Mouse (Mus musculus): ENCODE results near the gene Olfr506. TPM values are rescaled to one million over a fixed set of nuclear protein-coding genes. Genes with fewer than 3 reads are reported as not detected.
"Not testable (repeated sequence)": the region's sequence is repeated elsewhere in the genome, so short reads cannot be mapped to it uniquely, and the experiment has no call there.

The Olfr506 gene
- not detected in 2 replicates for polyA plus RNA-seq (2011; ENCODE audit: insufficient read length, low read depth, missing spikeins)

- TF ChIP-seq CTCF (IDR thresholded peaks at IDR 0.05; ENCODE audit: borderline replicate concordance, insufficient read depth, low read length) = no peak
Observed at GRCm38 (mm10) chr7:108610487-108610886, at the start of gene Olfr506. Gene Olfr506 (plus strand): TSS chr7:108610787.

GRCm38 (mm10) chr7:108565693-108566092 is 44.9 kb upstream of the Olfr506 start, which contains the start of gene Olfr504:
Gene Olfr504 (minus strand): TSS chr7:108565793.
- TF ChIP-seq POLR2A (IDR thresholded peaks at IDR 0.05; ENCODE audit: low read depth, low read length) = no peak
- no peak for TF ChIP-seq CTCF (IDR thresholded peaks at IDR 0.05; ENCODE audit: borderline replicate concordance, insufficient read depth, low read length)
- H3K4me1 ChIP-seq (ENCODE audit: control insufficient read depth, insufficient read depth, low read length) = no peaks in the 10 kb centered on the region
- no peak within 1 kb of the TSS for H3K27ac ChIP-seq (ENCODE audit: insufficient read depth, low read length)
- H3K4me3 ChIP-seq (ENCODE audit: insufficient read depth, low read length) = no peak within 1 kb of the TSS

More at GRCm38 (mm10) chr7:108610487-108610886, at the start of gene Olfr506:
- no peak within 1 kb of the TSS for H3K4me3 ChIP-seq (ENCODE audit: insufficient read depth, low read length)
- H3K4me1 ChIP-seq (ENCODE audit: control insufficient read depth, insufficient read depth, low read length) = no peaks in the 10 kb centered on the region
- no peak within 1 kb of the TSS for H3K27ac ChIP-seq (ENCODE audit: insufficient read depth, low read length)

GRCm38 (mm10) chr7:108589797-108590196 is 20.8 kb upstream of the Olfr506 start:
- Histone ChIP-seq H3K4me3 (ENCODE audit: insufficient read depth, low read length) (no peak overlapping the region), H3K4me1 (ENCODE audit: control insufficient read depth, insufficient read depth, low read length) (no peaks in the 10 kb centered on the region), H3K27ac (ENCODE audit: insufficient read depth, low read length) (no peak overlapping the region)
- no peak for TF ChIP-seq POLR2A (IDR thresholded peaks at IDR 0.05; ENCODE audit: low read depth, low read length)
- no peak for TF ChIP-seq CTCF (IDR thresholded peaks at IDR 0.05; ENCODE audit: borderline replicate concordance, insufficient read depth, low read length)

GRCm38 (mm10) chr7:108601916-108602315 is 8.7 kb upstream of the Olfr506 start:
- not testable (repeated sequence) for H3K27ac ChIP-seq (ENCODE audit: insufficient read depth, low read length); H3K4me1 ChIP-seq (ENCODE audit: control insufficient read depth, insufficient read depth, low read length); H3K4me3 ChIP-seq (ENCODE audit: insufficient read depth, low read length)

- TF ChIP-seq POLR2A (IDR thresholded peaks at IDR 0.05; ENCODE audit: low read depth, low read length) = no peak
- no peak for TF ChIP-seq CTCF (IDR thresholded peaks at IDR 0.05; ENCODE audit: borderline replicate concordance, insufficient read depth, low read length)
- Histone ChIP-seq H3K27ac (ENCODE audit: insufficient read depth, low read length) (no peak overlapping the region), H3K4me3 (ENCODE audit: insufficient read depth, low read length) (no peak overlapping the region), H3K4me1 (ENCODE audit: control insufficient read depth, insufficient read depth, low read length) (no peaks in the 10 kb centered on the region)
Observed at GRCm38 (mm10) chr7:108614110-108614509, 3.5 kb downstream of the Olfr506 start.

GRCm38 (mm10) chr7:108616781-108617180 is 6.2 kb downstream of the Olfr506 start:
- H3K27ac ChIP-seq (ENCODE audit: insufficient read depth, low read length); H3K4me3 ChIP-seq (ENCODE audit: insufficient read depth, low read length); H3K4me1 ChIP-seq (ENCODE audit: control insufficient read depth, insufficient read depth, low read length): not testable (repeated sequence)

GRCm38 (mm10) chr7:108621514-108621913 is 10.9 kb downstream of the Olfr506 start, which contains the start of gene Olfr507:
Gene Olfr507 (plus strand): TSS chr7:108621814.
- TF ChIP-seq CTCF (IDR thresholded peaks at IDR 0.05; ENCODE audit: borderline replicate concordance, insufficient read depth, low read length) (no peak), POLR2A (IDR thresholded peaks at IDR 0.05; ENCODE audit: low read depth, low read length) (no peak)
- H3K27ac ChIP-seq (ENCODE audit: insufficient read depth, low read length) = no peak within 1 kb of the TSS
- H3K4me1 ChIP-seq (ENCODE audit: control insufficient read depth, insufficient read depth, low read length) = no peaks in the 10 kb centered on the region
- H3K4me3 ChIP-seq (ENCODE audit: insufficient read depth, low read length) = no peak within 1 kb of the TSS

- Histone ChIP-seq H3K27ac (ENCODE audit: insufficient read depth, low read length) (no peak within 1 kb of the TSS), H3K4me3 (ENCODE audit: insufficient read depth, low read length) (no peak within 1 kb of the TSS), H3K4me1 (ENCODE audit: control insufficient read depth, insufficient read depth, low read length) (no peaks in the 10 kb centered on the region)
- TF ChIP-seq POLR2A (IDR thresholded peaks at IDR 0.05; ENCODE audit: low read depth, low read length) (no peak), CTCF (IDR thresholded peaks at IDR 0.05; ENCODE audit: borderline replicate concordance, insufficient read depth, low read length) (no peak)
Observed at GRCm38 (mm10) chr7:108629694-108630093, 19.1 kb downstream of the Olfr506 start, which contains the start of gene Olfr508. Gene Olfr508 (plus strand): TSS chr7:108629994.

GRCm38 (mm10) chr7:108651806-108652205 is 41.2 kb downstream of the Olfr506 start, which contains the start of gene Olfr509:
Gene Olfr509 (minus strand): TSS chr7:108651906.
- Histone ChIP-seq H3K4me3 (ENCODE audit: insufficient read depth, low read length) (no peak within 1 kb of the TSS), H3K4me1 (ENCODE audit: control insufficient read depth, insufficient read depth, low read length) (no peaks in the 10 kb centered on the region), H3K27ac (ENCODE audit: insufficient read depth, low read length) (no peak within 1 kb of the TSS)
- TF ChIP-seq POLR2A (IDR thresholded peaks at IDR 0.05; ENCODE audit: low read depth, low read length) = no peak
- TF ChIP-seq CTCF (IDR thresholded peaks at IDR 0.05; ENCODE audit: borderline replicate concordance, insufficient read depth, low read length) = no peak

- Histone ChIP-seq H3K4me3 (ENCODE audit: insufficient read depth, low read length) (no peak overlapping the region), H3K4me1 (ENCODE audit: control insufficient read depth, insufficient read depth, low read length) (no peaks in the 10 kb centered on the region), H3K27ac (ENCODE audit: insufficient read depth, low read length) (no peak overlapping the region)
- no peak for TF ChIP-seq CTCF (IDR thresholded peaks at IDR 0.05; ENCODE audit: borderline replicate concordance, insufficient read depth, low read length)
- TF ChIP-seq POLR2A (IDR thresholded peaks at IDR 0.05; ENCODE audit: low read depth, low read length) = no peak
Observed at GRCm38 (mm10) chr7:108662419-108662818, 51.8 kb downstream of the Olfr506 start.

Other genes starting within 250 kb of the Olfr506 start
- gene Olfr494, start 245.5 kb upstream of the Olfr506 start, polyA plus RNA-seq (2011; ENCODE audit: insufficient read length, low read depth, missing spikeins) = not detected in 2 replicates
- not detected in 2 replicates for gene Olfr495, start 217.6 kb upstream of the Olfr506 start, polyA plus RNA-seq (2011; ENCODE audit: insufficient read length, low read depth, missing spikeins)
- not detected in 2 replicates for gene Olfr497, start 190.4 kb upstream of the Olfr506 start, polyA plus RNA-seq (2011; ENCODE audit: insufficient read length, low read depth, missing spikeins)
- gene Olfr498, start 145.5 kb upstream of the Olfr506 start, polyA plus RNA-seq (2011; ENCODE audit: insufficient read length, low read depth, missing spikeins) = not detected in 2 replicates
- not detected in 2 replicates for gene Olfr502, start 85.7 kb upstream of the Olfr506 start, polyA plus RNA-seq (2011; ENCODE audit: insufficient read length, low read depth, missing spikeins)
- not detected in 2 replicates for gene Olfr503, start 66.3 kb upstream of the Olfr506 start, polyA plus RNA-seq (2011; ENCODE audit: insufficient read length, low read depth, missing spikeins)
- gene Olfr504, start 45.0 kb upstream of the Olfr506 start, polyA plus RNA-seq (2011; ENCODE audit: insufficient read length, low read depth, missing spikeins) = not detected in 2 replicates
- not detected in 2 replicates for gene Olfr507, start 11.0 kb downstream of the Olfr506 start, polyA plus RNA-seq (2011; ENCODE audit: insufficient read length, low read depth, missing spikeins)
- gene Olfr508, start 19.2 kb downstream of the Olfr506 start, polyA plus RNA-seq (2011; ENCODE audit: insufficient read length, low read depth, missing spikeins) = not detected in 2 replicates
- not detected in 2 replicates for gene Olfr509, start 41.1 kb downstream of the Olfr506 start, polyA plus RNA-seq (2011; ENCODE audit: insufficient read length, low read depth, missing spikeins)
- gene Olfr510, start 55.6 kb downstream of the Olfr506 start, polyA plus RNA-seq (2011; ENCODE audit: insufficient read length, low read depth, missing spikeins) = not detected in 2 replicates
- not detected in 2 replicates for gene Olfr512, start 102.5 kb downstream of the Olfr506 start, polyA plus RNA-seq (2011; ENCODE audit: insufficient read length, low read depth, missing spikeins)
- not detected in 2 replicates for gene Olfr513, start 140.2 kb downstream of the Olfr506 start, polyA plus RNA-seq (2011; ENCODE audit: insufficient read length, low read depth, missing spikeins)
- not detected in 2 replicates for gene Olfr514, start 215.2 kb downstream of the Olfr506 start, polyA plus RNA-seq (2011; ENCODE audit: insufficient read length, low read depth, missing spikeins)
- not detected in 2 replicates for gene Olfr516, start 239.7 kb downstream of the Olfr506 start, polyA plus RNA-seq (2011; ENCODE audit: insufficient read length, low read depth, missing spikeins)

Measured in embryonic fibroblast, embryonic 13.5 days (primary cell).